ENCODE assay signal across 8 mouse cellular contexts in the genomic region with DNA sequence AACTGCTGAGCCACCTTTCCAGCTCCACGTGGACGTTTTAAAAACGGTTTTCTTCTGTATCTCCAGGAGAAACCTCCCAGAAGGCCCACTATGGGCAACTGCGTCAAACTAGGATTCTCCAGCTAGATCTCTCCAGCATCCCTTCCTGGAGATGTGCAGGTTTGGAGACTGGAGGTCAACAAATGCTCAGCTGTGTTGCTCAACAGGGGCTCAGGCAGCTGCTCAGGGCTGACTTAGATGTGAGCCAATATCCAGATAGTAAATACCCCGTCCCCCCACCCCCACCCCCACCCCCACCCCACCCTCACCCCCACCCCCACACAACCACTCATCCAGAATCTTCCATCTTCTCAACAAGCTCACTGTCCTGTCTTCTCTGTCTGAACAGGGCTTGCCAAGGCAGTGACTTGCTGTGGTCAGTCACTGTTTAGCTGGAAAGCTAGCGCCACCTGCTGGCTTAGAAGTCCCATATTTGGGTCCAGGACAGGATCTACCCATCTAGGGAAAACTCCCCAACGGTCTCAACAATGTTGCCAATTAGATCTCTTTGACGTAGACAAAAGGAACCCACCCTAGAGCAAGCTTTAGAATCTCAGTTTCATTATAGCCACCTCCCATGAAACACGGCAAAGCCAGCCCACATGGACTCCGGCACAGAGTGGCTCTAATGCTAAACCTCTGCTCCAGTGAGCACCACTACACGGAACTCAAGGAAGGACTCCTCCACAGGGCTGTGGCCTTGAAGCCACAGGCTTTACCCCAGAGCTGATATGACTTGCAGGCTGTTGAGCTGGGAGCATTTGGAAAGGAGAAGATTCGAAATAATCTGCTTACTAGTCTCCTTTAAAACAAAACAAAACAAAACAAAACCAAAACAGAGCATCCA.
A peak's percentile ranks its signal among the peaks of the same experiment; 100 is the strongest.
DNase-seq lines count a peak whose midpoint lies in the region; ATAC-seq lines count a peak whose summit lies in the region.

No protein-coding gene starts in this region.

- no peaks in the 10 kb centered on the region for H3K27me3 ChIP-seq in hindbrain, embryonic 10.5 days (ENCODE audit: insufficient read depth, poor library complexity, severe bottlenecking)

- peak; percentile 89 for DNase-seq in NIH3T3 (ENCODE audit: low read depth)
- peak; percentile 88 for DNase-seq in cerebellum, adult 18-20 months
- DNase-seq in forelimb bud, embryonic 11.5 days (ENCODE audit: low read depth, low spot score) = peak; percentile 74
- DNase-seq in hindbrain, embryonic 10.5 days (ENCODE audit: low spot score) = peak; percentile 83
- DNase-seq in layer of hippocampus, adult 8-10 months (ENCODE audit: low spot score in 2 of 2) = peak; percentile 62 to 83
- peak; percentile 90 for DNase-seq in right cerebral cortex, postnatal 14 days

- no peaks in the 10 kb centered on the region for H3K36me3 ChIP-seq in hindbrain, embryonic 10.5 days

- peak overlapping the region; percentile 53; the same call in 1 of the 2 replicates for H3K27ac ChIP-seq in hindbrain, embryonic 10.5 days

- H3K9me3 ChIP-seq in hindbrain, embryonic 10.5 days = 0 out of 2 replicates have a peak, but pooled peaks cover 2% of the 10 kb centered on the region

- H3K4me1 ChIP-seq in hindbrain, embryonic 10.5 days (replicated peaks) = peaks cover 6% of the 10 kb centered on the region

- ATAC-seq in megakaryocyte progenitor cell, adult 5-6 weeks (replicated peaks; ENCODE audit: poor library complexity) = peak; percentile 72
- ATAC-seq in erythroid progenitor cell, adult 5-6 weeks (replicated peaks; ENCODE audit: low FRiP score, poor library complexity, severe bottlenecking) = no peak

- H3K4me3 ChIP-seq in hindbrain, embryonic 10.5 days = no peak overlapping the region

- 51% methylated on average over 12 of the region's 12 CpGs for WGBS in hindbrain, embryonic 10.5 days
